Mouse (Mus musculus) heart, adult 2 months (tissue): Measurements from ENCODE around the gene Gm6583. TPM values are rescaled to one million over a fixed set of nuclear protein-coding genes. Genes with fewer than 3 reads are reported as not detected.

ENCODE experiments used
- DNase-seq, 2 experiments: peaks; one replicate each; pipeline ENCODE4 v3.0.0; 2021
- H3K27ac ChIP-seq: fragments of 200-600 bp; 2 replicates; pipeline ENCODE4 v1.8.1; 2022
- H3K27me3 ChIP-seq: fragments of 200-500 bp; 2 replicates; pipeline ENCODE4 v1.6.1; 2012; ENCODE audit warnings: mild to moderate bottlenecking, low read length, inconsistent platforms, mixed read lengths; ENCODE audit not compliant: control insufficient read depth, insufficient read depth
- H3K36me3 ChIP-seq: fragments of 200-500 bp; 2 replicates; pipeline ENCODE4 v1.6.1; 2012; ENCODE audit warnings: low read length, inconsistent platforms; ENCODE audit not compliant: control insufficient read depth, insufficient read depth
- H3K4me1 ChIP-seq: fragments of 200-500 bp; 2 replicates; pipeline ENCODE4 v1.6.1; 2011; ENCODE audit warnings: low read length; ENCODE audit not compliant: control insufficient read depth, insufficient read depth
- H3K4me3 ChIP-seq: fragments of 200-600 bp; 2 replicates; pipeline ENCODE4 v1.8.1; 2022
- H3K79me2 ChIP-seq: fragments of 200-500 bp; replicated peaks from 2 replicates; pipeline ENCODE4 v1.6.1; 2012; ENCODE audit warnings: mild to moderate bottlenecking, inconsistent platforms, low read length, moderate library complexity, mixed read lengths; ENCODE audit not compliant: control insufficient read depth, insufficient read depth
- H3K9ac ChIP-seq: fragments of 200-500 bp; 2 replicates; pipeline ENCODE4 v1.6.1; 2012; ENCODE audit warnings: low read depth, mild to moderate bottlenecking, control low read depth, inconsistent platforms, low read length, mixed read lengths
- CTCF ChIP-seq: fragments of 200-600 bp; IDR thresholded peaks from 2 replicates; pipeline ENCODE4 v1.8.1; 2022; ENCODE audit warnings: antibody characterized with exemption, mild to moderate bottlenecking, moderate library complexity
- EP300 ChIP-seq: fragments of 200-500 bp; IDR thresholded peaks from 2 replicates; pipeline ENCODE4 v1.6.1; 2011; ENCODE audit warnings: low read depth, low read length, control low read depth; ENCODE audit not compliant: insufficient read depth
- POLR2A ChIP-seq: fragments of 200-500 bp; IDR thresholded peaks from 2 replicates; pipeline ENCODE4 v1.6.1; 2011; ENCODE audit warnings: mild to moderate bottlenecking, low read depth, low read length, control low read depth; ENCODE audit not compliant: insufficient read depth
- WGBS: fragments of 180-500 bp; shearing (Covaris S2); methylation state at CpG from one replicate; pipeline ENCODE4 v1.1.7; 2018; 5-methylcytosine and 5-hydroxymethylcytosine counted together
- intact Hi-C: fragments of 180-260 bp; cut with DNase I; formaldehyde crosslinking; loops from one replicate; pipeline ENCODE4 v1.15.1; 2025
- polyA plus RNA-seq: library from polyadenylated mRNA; depleted of rRNA; stranded (reverse); fragments of >200 nt; gene quantifications from 2 replicates; pipeline ENCODE4 v1.2.3, GENCODE M21; 2012
- total RNA-seq, 2 experiments: library from RNA; stranded (reverse); gene quantifications; 2 replicates each; pipeline ENCODE4 v1.2.3; 2021

Gene Gm6583
- total and polyA plus RNA-seq, 3 experiments = 0.04 to 0.10 TPM; not detected in 1

GRCm38 (mm10) chr5:112371933-112372332, 16.1 kb upstream of the Gm6583 start:
- WGBS = 93% methylated on average over 7 of the region's 7 CpGs
- H3K9ac ChIP-seq = no peak overlapping the region
- H3K4me1 ChIP-seq = no peaks in the 10 kb centered on the region
- no peaks in the 10 kb centered on the region for H3K27me3 ChIP-seq
- H3K79me2 ChIP-seq = no peaks in the 10 kb centered on the region
- H3K27ac ChIP-seq = no peak overlapping the region
- no peak overlapping the region for H3K4me3 ChIP-seq
- DNase-seq = no peak
- no peaks in the 10 kb centered on the region for H3K36me3 ChIP-seq
- intact Hi-C loops = no loop called here
- TF ChIP-seq CTCF (no peak), EP300 (no peak), POLR2A (no peak)

DNA sequence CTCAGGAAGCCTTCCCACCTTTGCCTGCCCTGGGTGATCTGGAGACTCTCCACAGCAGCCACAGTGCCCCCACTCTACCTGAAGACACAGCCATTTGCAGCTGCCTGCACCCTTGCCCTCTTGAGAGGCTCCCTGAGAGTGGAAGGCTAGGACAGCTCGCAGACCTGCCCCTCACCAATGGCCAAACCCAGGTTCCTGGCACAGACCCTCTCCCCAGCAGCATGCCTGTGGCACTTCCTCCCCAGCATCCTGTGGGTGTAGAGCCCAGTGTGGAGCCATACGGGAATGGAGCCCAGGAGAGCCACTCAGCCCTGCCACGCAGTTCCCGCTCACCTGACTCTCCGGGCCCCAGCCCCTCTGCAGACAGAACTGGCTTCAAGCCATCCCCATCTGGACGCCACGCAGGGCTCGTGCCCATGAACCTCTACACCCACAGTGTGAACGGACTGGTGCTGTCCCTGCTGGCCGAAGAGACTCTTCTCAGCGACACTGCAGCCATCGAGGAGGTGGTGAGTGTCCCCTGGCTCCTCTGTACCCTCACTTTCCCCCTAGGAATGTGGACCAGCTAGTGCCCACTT, 14.5 kb upstream of the Gm6583 start:
- TF ChIP-seq POLR2A (no peak), CTCF (no peak), EP300 (no peak)
- Histone ChIP-seq H3K4me3 (no peak overlapping the region), H3K36me3 (no peaks in the 10 kb centered on the region), H3K9ac (no peak overlapping the region), H3K27me3 (no peaks in the 10 kb centered on the region), H3K27ac (no peak overlapping the region), H3K4me1 (no peaks in the 10 kb centered on the region), H3K79me2 (no peaks in the 10 kb centered on the region)
- no peak for DNase-seq
- WGBS = 92% methylated on average over 12 of the region's 12 CpGs
- intact Hi-C loops = no loop called here

DNA sequence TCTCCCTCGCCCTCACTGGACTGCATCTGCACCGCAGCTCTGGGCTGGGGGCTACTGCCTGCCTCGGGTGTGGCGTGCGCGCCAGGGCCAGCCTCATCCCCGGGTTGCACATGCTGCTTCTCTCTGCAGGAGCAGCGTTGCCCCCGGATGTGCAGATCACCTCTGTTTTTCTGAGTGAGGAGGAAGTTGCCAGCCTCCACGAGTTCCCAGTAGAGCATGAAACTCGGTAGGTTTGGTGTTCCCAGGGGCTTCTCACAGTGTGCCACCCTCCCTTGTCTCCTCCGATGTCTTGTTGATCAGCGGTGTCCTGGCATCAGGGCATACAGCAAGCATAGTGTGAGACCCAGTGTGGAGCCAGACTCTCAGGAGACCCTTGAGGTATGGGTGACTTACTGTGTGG, 13.5 kb upstream of the Gm6583 start:
- DNase-seq = no peak
- Histone ChIP-seq H3K27ac (no peak overlapping the region), H3K9ac (no peak overlapping the region), H3K4me3 (no peak overlapping the region), H3K27me3 (no peaks in the 10 kb centered on the region), H3K4me1 (no peaks in the 10 kb centered on the region), H3K36me3 (no peaks in the 10 kb centered on the region), H3K79me2 (no peaks in the 10 kb centered on the region)
- WGBS = 91% methylated on average over 13 of the region's 13 CpGs
- TF ChIP-seq CTCF (no peak), EP300 (no peak), POLR2A (no peak)
- intact Hi-C loops = no loop called here

DNA sequence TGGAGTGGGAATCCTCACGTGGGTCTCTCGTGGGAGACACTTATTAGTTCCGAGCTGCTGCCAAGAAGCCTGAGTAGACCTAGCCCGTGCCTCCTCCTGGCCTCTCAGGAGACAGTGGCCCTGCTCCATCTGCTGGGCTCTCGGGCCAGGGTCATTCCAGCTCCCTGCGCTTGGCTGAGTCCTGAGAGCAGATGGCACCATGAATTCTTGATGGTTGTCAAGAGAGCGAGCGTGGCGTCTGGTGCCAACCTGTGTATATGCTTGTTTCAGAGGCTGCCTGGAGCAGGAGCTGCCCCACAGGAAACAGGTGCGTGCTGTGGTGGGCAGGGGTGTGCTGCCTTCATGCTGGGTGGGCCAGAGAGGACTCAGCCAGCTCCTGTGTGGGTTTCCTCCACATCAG, 12.8 kb upstream of the Gm6583 start:
- no peaks in the 10 kb centered on the region for H3K79me2 ChIP-seq
- no peak overlapping the region for H3K4me3 ChIP-seq
- WGBS = 91% methylated on average over 10 of the region's 10 CpGs
- H3K27me3 ChIP-seq = no peaks in the 10 kb centered on the region
- TF ChIP-seq CTCF = no peak
- TF ChIP-seq EP300 = no peak
- no peak for TF ChIP-seq POLR2A
- no peak overlapping the region for H3K27ac ChIP-seq
- no peak overlapping the region for H3K9ac ChIP-seq
- no peaks in the 10 kb centered on the region for H3K4me1 ChIP-seq
- intact Hi-C loops = no loop called here
- DNase-seq = no peak
- H3K36me3 ChIP-seq = no peaks in the 10 kb centered on the region

DNA sequence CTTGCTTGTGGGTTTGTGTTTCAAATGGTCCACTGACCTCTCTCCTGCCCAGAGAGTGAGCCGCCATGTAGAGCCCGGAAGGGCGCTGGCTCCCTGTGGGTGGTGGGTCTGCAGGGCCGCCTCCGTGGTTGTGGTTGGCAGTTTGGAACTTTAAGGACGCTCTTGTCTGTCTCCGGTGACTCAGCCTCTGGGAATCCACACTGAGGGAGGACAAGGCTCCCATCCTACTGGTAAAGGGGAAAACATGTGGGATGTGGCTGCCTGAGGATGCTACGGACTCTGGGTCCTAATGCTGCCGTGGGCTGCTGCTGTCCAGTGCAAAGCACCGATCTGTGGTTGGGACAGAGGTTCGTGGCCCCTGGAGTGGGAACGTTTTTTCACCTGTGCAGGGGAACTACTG, 12.1 kb upstream of the Gm6583 start:
- WGBS = 80% methylated on average over 12 of the region's 12 CpGs
- intact Hi-C loops = no loop called here
- Histone ChIP-seq H3K79me2 (no peaks in the 10 kb centered on the region), H3K36me3 (no peaks in the 10 kb centered on the region), H3K9ac (no peak overlapping the region), H3K4me3 (no peak overlapping the region), H3K27ac (no peak overlapping the region), H3K27me3 (no peaks in the 10 kb centered on the region), H3K4me1 (no peaks in the 10 kb centered on the region)
- no peak for DNase-seq
- TF ChIP-seq POLR2A = no peak
- no peak for TF ChIP-seq CTCF
- TF ChIP-seq EP300 = no peak

- no peak overlapping the region for H3K4me3 ChIP-seq
- intact Hi-C loops = no loop called here
- H3K9ac ChIP-seq = no peak overlapping the region
- H3K4me1 ChIP-seq = no peaks in the 10 kb centered on the region
- no peaks in the 10 kb centered on the region for H3K27me3 ChIP-seq
- TF ChIP-seq CTCF (no peak), EP300 (no peak), POLR2A (no peak)
- no peaks in the 10 kb centered on the region for H3K36me3 ChIP-seq
- H3K79me2 ChIP-seq = no peaks in the 10 kb centered on the region
- H3K27ac ChIP-seq = no peak overlapping the region
- WGBS = 78% methylated on average over 4 of the region's 4 CpGs
- no peak for DNase-seq
Observed at GRCm38 (mm10) chr5:112367338-112367737, 11.5 kb upstream of the Gm6583 start.
